ENCODE assay signal across 26 mouse cellular contexts in genomic region chr2:136118006-136118405, GRCm38 (mm10).
"Had no signal": no experiment of that assay in that cellular context is flagged by ENCODE, and none has a peak within 500 bp of the region (broad histone marks: within the 10 kb centered on the region; RNA-seq: fewer than 3 reads in every experiment).

No protein-coding gene starts in this region.

- H3K4me1 ChIP-seq: embryonic facial prominence, embryonic 10.5 days; embryonic facial prominence, embryonic 12.5 days; embryonic facial prominence, embryonic 13.5 days; embryonic facial prominence, embryonic 15.5 days; forebrain, embryonic 10.5 days; forebrain, embryonic 13.5 days had no signal

- H3K27ac ChIP-seq: embryonic facial prominence, embryonic 10.5 days; embryonic facial prominence, embryonic 12.5 days; embryonic facial prominence, embryonic 13.5 days; embryonic facial prominence, embryonic 15.5 days; forebrain, embryonic 10.5 days; forebrain, embryonic 12.5 days; forebrain, embryonic 13.5 days; forebrain, embryonic 15.5 days; gastrocnemius, adult 2 months; heart, adult 2 months had no signal

- DNase-seq: cerebellum, adult 9-11 months; cerebellum, postnatal 10 days; cerebellum, postnatal 14 days; cerebellum, postnatal 25 days; cerebellum, postnatal 36 days; embryo, embryonic 11 days; forebrain, postnatal 0 days; gastrocnemius, adult 2 months; gastrocnemius, postnatal 10 days; gastrocnemius, postnatal 14 days; gastrocnemius, postnatal 25 days; gastrocnemius, postnatal 36 days; heart, adult 11 months; heart, adult 18-20 months; heart, adult 2 months had no signal

- H3K4me3 ChIP-seq: embryonic facial prominence, embryonic 10.5 days; embryonic facial prominence, embryonic 12.5 days; embryonic facial prominence, embryonic 13.5 days; embryonic facial prominence, embryonic 15.5 days; erythroblast, embryonic 14.5 days; forebrain, embryonic 10.5 days; forebrain, embryonic 12.5 days; forebrain, embryonic 13.5 days; forebrain, embryonic 15.5 days; gastrocnemius, adult 2 months; heart, adult 2 months had no signal

- ATAC-seq: forebrain, embryonic 13.5 days; forebrain, embryonic 14.5 days; forebrain, embryonic 15.5 days; forebrain, embryonic 16.5 days; forebrain, postnatal 0 days had no signal
